Mouse (Mus musculus): Measurements from ENCODE around the gene Kdm1b.

DNA sequence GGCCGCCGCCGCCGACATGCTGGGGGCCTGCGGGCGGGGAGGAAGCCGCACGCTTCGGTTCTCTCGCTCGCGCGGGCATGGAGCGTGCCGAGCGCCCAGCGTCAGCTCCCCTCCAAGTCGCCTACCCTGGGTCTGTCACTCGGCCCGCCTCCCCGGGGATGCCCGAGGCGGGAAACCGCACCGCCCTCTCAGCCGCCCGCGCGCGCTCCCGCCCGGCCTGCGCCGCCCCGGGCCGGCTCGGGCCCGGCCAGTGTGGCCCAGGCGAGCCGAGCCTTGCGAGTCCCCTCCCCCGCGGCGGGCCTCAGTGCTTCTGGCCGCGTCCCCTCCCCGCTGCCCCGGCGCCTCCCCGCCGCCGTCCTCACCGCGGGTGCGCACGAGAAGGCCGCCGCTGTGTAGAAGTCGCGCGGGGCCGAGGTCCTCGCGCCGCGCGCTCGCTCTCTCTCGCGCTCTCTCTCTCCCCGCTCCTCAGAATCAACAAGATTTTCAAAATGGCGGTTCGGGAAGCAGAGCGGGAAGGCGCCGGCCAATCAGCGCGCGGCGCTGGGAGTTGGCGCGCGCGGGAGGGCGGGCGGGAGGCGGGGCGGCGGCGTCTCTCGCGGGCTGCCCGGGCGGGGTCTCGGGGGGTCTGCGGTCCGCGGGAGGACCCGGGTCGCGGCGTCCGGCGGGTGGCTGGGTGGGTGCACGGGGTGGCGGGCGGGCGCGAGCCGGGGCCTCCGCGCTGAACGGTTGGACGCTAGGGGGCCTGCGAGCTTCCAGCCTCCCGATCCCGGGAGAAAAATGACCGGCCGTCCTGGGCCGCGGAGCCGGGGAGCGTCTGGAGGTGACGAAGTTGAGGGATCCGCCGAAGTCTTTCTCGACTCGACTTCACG is 62.6 kb downstream of the Kdm1b start, which contains the start of gene Dek:
- TF ChIP-seq EP300 (IDR thresholded peaks at IDR 0.05; ENCODE audit: insufficient read depth, low read depth, low read length), result no peak
- TF ChIP-seq POLR2A (IDR thresholded peaks at IDR 0.05; ENCODE audit: insufficient read depth, low read length), result no peak
- TF ChIP-seq CTCF (IDR thresholded peaks at IDR 0.05; ENCODE audit: low read depth, low read length), result no peak

All from ES-Bruce4 (cell line).